Mouse (Mus musculus) Muller cell, postnatal 12 days (primary cell): ENCODE results near the gene Tmem87a.
A peak's percentile ranks its signal among the peaks of the same experiment; 100 is the strongest.

Experiments
- DNase-seq: peaks from one replicate; pipeline ENCODE4 v3.0.0-alpha.2; 2015; ENCODE audit errors: inconsistent ontology term

Tmem87a gene

GRCm38 (mm10) chr2:120366501-120366900 lies 37.4 kb downstream of the Tmem87a start:
- DNase-seq, result no peak

DNA sequence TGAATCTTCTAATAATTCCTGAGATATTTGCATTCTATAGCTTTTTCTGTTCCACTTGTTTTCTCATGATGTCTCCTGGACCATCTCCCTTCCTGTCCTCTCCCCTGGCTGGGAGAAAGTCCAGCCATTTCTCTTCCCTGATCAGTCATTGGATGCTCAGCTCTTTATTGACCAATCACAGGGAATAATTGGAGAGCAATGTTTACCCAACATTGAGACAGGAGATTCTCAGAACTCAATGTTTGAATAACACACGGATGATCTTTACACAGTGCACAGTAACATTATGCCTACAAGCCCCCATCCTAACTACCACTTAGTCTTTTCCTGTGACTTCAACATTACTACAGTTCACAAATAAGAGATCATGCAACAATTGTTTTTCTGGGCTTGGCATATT lies 43.5 kb downstream of the Tmem87a start:
- DNase-seq, result no peak

- peak; percentile 88 for DNase-seq
Observed at GRCm38 (mm10) chr2:120352682-120353646, 50.9 kb downstream of the Tmem87a start, which contains the start of gene Vps39. TSS of gene Vps39 (minus strand) at chr2:120353137.

GRCm38 (mm10) chr2:120351321-120351720 lies 52.6 kb downstream of the Tmem87a start:
- DNase-seq, result no peak

- no peak for DNase-seq
Observed at GRCm38 (mm10) chr2:120348120-120348519, 55.8 kb downstream of the Tmem87a start.

DNA sequence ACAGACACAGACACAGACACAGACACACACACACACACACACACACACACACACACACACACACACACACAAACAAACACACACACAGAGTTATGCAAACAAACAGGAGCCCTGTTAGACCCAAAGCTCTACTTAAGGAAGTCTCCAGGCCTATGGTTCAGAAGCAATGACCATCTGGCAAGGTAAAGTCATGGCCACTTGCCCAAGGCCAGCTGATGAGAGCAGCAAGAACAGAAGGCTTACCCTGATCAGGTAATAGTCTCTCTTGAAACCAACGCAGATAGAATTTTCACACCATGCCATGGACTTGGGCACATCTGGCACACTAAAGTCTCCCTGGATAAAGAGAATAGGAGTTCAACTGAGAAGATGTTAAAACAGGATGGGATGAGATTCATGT lies 62.2 kb downstream of the Tmem87a start:
- no peak for DNase-seq

DNA sequence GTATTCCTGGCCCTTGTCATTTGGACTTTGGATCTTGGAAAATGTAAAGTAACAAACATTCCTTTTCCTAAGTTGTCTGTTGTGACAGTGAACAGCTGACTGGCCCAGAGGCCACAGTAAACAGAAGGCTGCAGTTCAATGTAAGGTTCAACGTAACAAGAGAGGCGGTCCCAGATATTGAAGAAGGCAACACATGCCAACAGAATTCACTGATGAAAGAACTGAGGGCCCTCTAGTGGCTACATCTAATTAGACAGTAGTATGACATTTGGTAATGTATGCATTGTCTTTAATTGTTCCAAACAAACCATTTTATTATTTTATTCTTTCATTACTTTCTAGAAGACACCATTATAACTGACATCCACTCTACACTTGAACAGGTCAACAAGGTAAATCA lies 66.0 kb downstream of the Tmem87a start:
- no peak for DNase-seq

DNA sequence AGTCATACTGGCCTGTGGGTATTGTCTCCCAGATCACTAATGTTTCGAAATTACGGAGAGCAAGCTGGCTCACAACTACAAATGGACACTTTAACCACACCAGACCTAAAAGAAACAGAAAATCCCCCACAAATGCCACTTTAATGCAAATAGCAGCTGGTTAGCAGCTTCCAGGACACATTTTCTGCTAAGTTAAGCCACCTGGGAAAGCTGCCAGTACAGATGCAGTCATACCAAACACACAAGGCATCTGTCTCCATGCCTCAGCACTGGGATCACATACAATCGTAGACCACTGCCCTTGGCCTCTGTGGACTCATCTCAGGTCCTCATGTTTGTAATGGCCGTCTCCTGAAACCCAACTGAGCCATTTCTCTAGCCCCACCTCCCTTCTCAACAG lies 72.3 kb downstream of the Tmem87a start:
- DNase-seq, result no peak

- DNase-seq, result no peak
Observed at GRCm38 (mm10) chr2:120315077-120315476, 88.8 kb downstream of the Tmem87a start.

GRCm38 (mm10) chr2:120314487-120314886 lies 89.4 kb downstream of the Tmem87a start:
- no peak for DNase-seq

DNA sequence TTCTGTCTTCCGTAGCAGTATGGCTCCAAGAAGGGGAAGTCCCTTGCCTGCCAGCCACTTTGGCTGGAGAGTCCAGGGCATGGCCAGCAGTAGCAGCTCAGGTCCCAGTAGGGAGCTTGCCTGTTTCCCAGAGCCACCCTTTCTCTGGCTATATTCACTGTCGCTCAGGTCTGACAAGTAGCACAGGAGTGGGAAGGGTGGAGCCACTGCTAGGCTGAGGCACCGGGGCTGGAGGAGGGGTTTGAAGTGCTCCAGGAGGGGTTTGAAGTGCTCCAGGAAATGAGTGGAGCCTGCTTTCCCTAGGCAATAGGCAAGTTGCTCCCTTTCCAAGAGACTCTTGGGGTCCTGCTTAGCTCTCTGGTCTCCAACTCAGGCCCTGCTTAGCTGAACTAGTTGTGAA lies 89.9 kb downstream of the Tmem87a start, which contains the start of gene Pla2g4f:
Gene Pla2g4f, minus strand, starts transcription at position 190 of the 400 bp plus-strand sequence.
- DNase-seq, result no peak

GRCm38 (mm10) chr2:120312276-120312825 lies 91.6 kb downstream of the Tmem87a start:
- DNase-seq, result no peak
